Mouse (Mus musculus) liver, adult 2 months (tissue): ENCODE data around the gene Fto. TPM values are rescaled to one million over a fixed set of nuclear protein-coding genes. Genes with fewer than 3 reads are reported as not detected.

Experiments
- DNase-seq: peaks from one replicate; pipeline ENCODE4 v3.0.0-alpha.2; 2011; ENCODE audit warnings: low read depth, low spot score; ENCODE audit errors: extremely low read depth
- H3K27ac ChIP-seq: fragments of 200-500 bp; replicated peaks from 2 replicates; pipeline ENCODE4 v1.5.1; 2012; ENCODE audit warnings: low read depth, mild to moderate bottlenecking, control low read depth, inconsistent platforms, low read length; ENCODE audit not compliant: insufficient read depth
- H3K27me3 ChIP-seq: fragments of 200-500 bp; 2 replicates; pipeline ENCODE4 v1.6.1; 2012; ENCODE audit warnings: mild to moderate bottlenecking, moderate library complexity, low read length, inconsistent platforms; ENCODE audit not compliant: control insufficient read depth, insufficient read depth
- H3K36me3 ChIP-seq: fragments of 200-500 bp; 2 replicates; pipeline ENCODE4 v1.6.1; 2012; ENCODE audit warnings: low read length, inconsistent platforms; ENCODE audit not compliant: control insufficient read depth, insufficient read depth
- H3K4me1 ChIP-seq: fragments of 200-500 bp; 2 replicates; pipeline ENCODE4 v1.6.1; 2011; ENCODE audit warnings: low read length; ENCODE audit not compliant: control insufficient read depth, insufficient read depth
- H3K4me3 ChIP-seq: fragments of 200-500 bp; 2 replicates; pipeline ENCODE4 v1.5.1; 2011; ENCODE audit warnings: low read depth, mild to moderate bottlenecking, control low read depth, low read length, moderate library complexity; ENCODE audit not compliant: insufficient read depth
- H3K79me2 ChIP-seq: fragments of 200-500 bp; 2 replicates; pipeline ENCODE4 v1.6.1; 2012; ENCODE audit warnings: inconsistent platforms, mild to moderate bottlenecking, low read length, moderate library complexity; ENCODE audit not compliant: control insufficient read depth, insufficient read depth
- H3K9ac ChIP-seq: fragments of 200-500 bp; 2 replicates; pipeline ENCODE4 v1.6.1; 2012; ENCODE audit warnings: low read depth, mild to moderate bottlenecking, control low read depth, inconsistent platforms, low read length
- CTCF ChIP-seq: fragments of 200-500 bp; IDR thresholded peaks from 2 replicates; pipeline ENCODE4 v1.5.1; 2011; ENCODE audit warnings: low read depth, low read length, control low read depth
- POLR2A ChIP-seq: fragments of 200-500 bp; IDR thresholded peaks from 2 replicates; pipeline ENCODE4 v1.6.1; 2011; ENCODE audit warnings: low read length, control low read depth; ENCODE audit not compliant: insufficient read depth; ENCODE audit errors: extremely low read depth
- WGBS: fragments of 180-500 bp; shearing (Covaris S2); methylation state at CpG from one replicate; pipeline ENCODE4 v1.1.7; 2018; 5-methylcytosine and 5-hydroxymethylcytosine counted together
- polyA plus RNA-seq: library from polyadenylated mRNA; depleted of rRNA; stranded (reverse); fragments of >200 nt; gene quantifications from 2 replicates; pipeline ENCODE4 v1.2.3, GENCODE M21; 2012; rRNA removed
- total RNA-seq: library from RNA; depleted of rRNA; stranded (reverse); fragments of >200 nt; gene quantifications from 2 replicates; pipeline ENCODE4 v1.2.3, GENCODE M21; 2014; rRNA removed

Fto gene
- total RNA-seq (14.1 and 16.0 TPM in 2 replicates), polyA plus RNA-seq (14.4 and 15.6 TPM in 2 replicates)

DNA sequence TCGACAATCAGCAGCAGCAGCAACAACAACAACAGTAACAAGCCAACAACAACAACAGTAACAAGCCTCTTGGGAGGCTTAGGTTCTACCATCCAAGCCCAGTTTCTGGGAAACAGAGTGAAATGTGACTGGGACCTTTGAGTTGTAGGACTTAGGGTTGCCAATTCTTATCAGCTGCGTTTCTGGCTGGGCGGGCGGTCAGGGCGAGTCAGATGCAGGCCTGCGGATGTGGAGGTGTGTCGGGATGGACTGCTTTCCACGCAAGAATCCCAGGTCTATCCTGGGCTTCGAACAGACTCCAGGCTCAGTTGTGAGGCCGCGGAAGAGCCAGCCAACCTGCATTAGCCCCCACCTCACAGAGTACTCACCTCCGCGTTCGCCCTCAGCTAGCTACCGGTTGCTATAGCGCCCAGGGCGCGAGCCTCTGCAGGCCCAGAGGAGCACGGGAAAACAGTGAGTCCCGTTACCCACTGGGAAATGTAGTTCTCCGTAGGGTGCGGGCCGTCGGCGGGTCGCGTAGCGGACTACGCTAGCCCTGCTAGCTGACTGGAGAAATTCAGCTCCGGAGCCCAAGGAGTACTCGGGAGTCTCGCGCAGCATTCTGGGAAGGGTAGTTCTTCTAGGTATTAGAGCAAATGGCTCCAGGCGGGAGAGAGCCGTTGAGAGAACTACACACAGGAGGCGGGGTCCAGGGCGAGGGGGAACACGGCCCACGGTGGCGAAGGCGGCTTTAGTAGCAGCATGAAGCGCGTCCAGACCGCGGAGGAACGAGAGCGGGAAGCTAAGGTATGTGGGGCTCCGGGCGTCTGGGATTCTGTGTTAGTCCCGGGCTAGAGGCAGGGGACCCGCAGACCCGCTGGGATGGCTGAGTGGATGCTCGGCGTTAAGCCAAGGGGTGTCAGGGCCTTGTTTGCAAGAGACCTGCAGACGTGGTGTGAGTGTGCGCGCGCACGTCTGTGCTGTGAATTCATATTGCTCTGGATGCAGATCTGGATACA is at the start of gene Fto, which contains the start of gene Rpgrip1l:
Gene Fto, plus strand, starts transcription at position 691 of the 998 bp plus-strand sequence.
Gene Rpgrip1l, minus strand, starts transcription at position 428 of the 998 bp plus-strand sequence.
- TF ChIP-seq CTCF (no peak), POLR2A (0 out of 2 replicates have a peak, but pooled peaks have one; percentile 18)
- WGBS = 1% methylated on average over 59 of the region's 59 CpGs
- DNase-seq = peak; percentile 99
- Histone ChIP-seq H3K27ac (peak within 1 kb of the TSS; percentile 58), H3K4me3 (peak within 1 kb of the TSS; percentile 85), H3K27me3 (no peaks in the 10 kb centered on the region), H3K9ac (peak within 1 kb of the TSS; percentile 86), H3K4me1 (peaks cover 1% of the 10 kb centered on the region; the same call in 1 of the 2 replicates), H3K79me2 (peaks cover 20% of the 10 kb centered on the region), H3K36me3 (no peaks in the 10 kb centered on the region)

DNA sequence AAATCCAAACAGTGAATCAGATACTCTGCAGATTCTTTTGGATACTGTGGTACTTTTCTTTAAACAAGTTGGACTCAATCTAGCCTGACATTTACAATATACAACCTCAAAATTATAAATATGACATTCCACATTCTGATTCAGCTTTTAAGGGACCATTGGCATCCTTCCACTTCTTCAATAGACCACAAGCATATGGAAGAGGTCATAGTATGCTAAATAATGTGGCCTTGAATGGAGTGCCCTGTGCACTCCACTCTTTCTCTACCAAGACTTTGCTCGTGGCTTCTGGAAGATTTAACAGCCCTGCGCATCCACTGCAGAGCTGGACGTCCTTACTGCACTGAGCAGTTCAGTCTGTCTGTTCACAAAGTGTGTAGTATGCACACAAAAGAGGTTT is 49.4 kb upstream of the Fto start:
- no peaks in the 10 kb centered on the region for H3K4me1 ChIP-seq
- H3K27ac ChIP-seq = no peak overlapping the region
- no peak for DNase-seq
- no peaks in the 10 kb centered on the region for H3K79me2 ChIP-seq
- H3K9ac ChIP-seq = no peak overlapping the region
- H3K36me3 ChIP-seq = no peaks in the 10 kb centered on the region
- H3K27me3 ChIP-seq = no peaks in the 10 kb centered on the region
- TF ChIP-seq POLR2A = no peak
- TF ChIP-seq CTCF = no peak
- 89% methylated on average over 3 of the region's 3 CpGs for WGBS
- H3K4me3 ChIP-seq = no peak overlapping the region

DNA sequence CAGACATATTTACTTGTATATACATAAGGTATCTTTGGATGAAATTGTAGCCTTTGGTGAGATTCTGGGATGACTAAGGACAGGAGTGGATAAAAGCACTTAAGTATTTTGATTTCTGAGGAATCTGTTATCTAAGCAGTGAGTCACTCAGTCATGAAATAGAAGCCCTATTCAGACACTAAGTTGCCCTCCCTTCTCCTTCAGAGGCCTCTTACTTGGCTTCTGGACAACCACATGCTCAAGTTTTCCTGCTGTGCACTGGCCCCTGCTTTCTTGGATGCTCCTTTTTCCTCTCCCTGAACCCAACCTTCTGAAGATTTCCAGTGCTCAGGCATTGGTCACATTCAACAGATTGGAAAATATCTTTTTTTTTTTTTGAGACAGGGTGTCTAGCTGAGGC is 48.8 kb upstream of the Fto start:
- Histone ChIP-seq H3K9ac (no peak overlapping the region), H3K79me2 (no peaks in the 10 kb centered on the region), H3K36me3 (no peaks in the 10 kb centered on the region), H3K4me1 (no peaks in the 10 kb centered on the region), H3K4me3 (no peak overlapping the region), H3K27me3 (no peaks in the 10 kb centered on the region), H3K27ac (no peak overlapping the region)
- TF ChIP-seq POLR2A (no peak), CTCF (no peak)
- DNase-seq = no peak

DNA sequence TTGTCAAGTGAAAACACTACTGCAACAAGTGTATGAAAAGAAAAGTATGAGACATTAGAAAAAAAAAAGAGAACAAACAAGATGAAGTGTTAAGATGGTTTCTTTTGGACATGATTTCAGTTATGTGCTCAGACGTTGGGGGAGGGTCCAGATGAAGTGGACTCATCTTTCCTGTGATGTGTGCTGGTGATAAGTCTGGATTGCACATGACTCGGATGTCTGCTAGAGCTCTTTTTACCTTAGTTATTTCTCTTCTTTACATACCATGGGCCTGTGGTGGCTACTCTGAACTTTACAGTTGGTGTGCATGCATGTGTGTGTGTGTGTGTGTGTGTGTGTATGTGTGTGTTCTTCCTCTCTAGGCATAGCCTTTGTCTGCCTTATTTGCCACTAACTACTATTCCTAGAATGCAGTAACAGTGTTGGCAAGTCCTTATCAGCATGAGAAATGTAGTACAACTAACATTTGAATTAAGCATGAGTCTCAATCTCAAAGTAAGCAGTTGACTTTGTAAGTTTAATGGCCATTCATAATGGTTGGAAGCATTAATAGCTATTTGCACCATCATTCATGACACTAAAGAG is 43.9 kb upstream of the Fto start:
- TF ChIP-seq POLR2A = no peak
- TF ChIP-seq CTCF = no peak
- H3K4me1 ChIP-seq = no peaks in the 10 kb centered on the region
- WGBS = 83% methylated on average over 2 of the region's 2 CpGs
- H3K79me2 ChIP-seq = no peaks in the 10 kb centered on the region
- DNase-seq = no peak
- H3K27me3 ChIP-seq = no peaks in the 10 kb centered on the region
- peaks cover 8% of the 10 kb centered on the region; the same call in 1 of the 2 replicates for H3K36me3 ChIP-seq
- no peak overlapping the region for H3K4me3 ChIP-seq
- H3K9ac ChIP-seq = no peak overlapping the region
- no peak overlapping the region for H3K27ac ChIP-seq

DNA sequence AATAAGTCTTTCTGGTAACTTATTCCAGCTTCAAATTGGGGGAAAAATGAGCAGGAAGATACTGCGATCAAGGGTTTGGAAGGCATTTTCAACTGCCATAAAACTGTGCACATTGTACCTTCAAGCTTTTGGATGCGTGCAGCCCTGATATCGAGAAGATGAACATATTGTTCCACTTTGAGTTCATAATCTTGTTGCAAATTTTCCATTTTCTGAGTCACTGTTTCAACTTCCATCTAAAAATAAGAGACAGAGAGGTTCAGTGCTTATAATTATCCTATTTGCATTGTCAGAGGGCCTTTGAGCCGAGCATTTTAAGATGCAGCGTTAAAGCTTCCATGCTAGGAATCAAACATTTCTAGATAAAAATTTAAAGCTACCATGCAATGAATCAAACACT is 39.8 kb upstream of the Fto start:
- Histone ChIP-seq H3K4me1 (no peaks in the 10 kb centered on the region), H3K27ac (no peak overlapping the region), H3K9ac (no peak overlapping the region), H3K27me3 (no peaks in the 10 kb centered on the region), H3K36me3 (peaks cover 8% of the 10 kb centered on the region; the same call in 1 of the 2 replicates), H3K4me3 (no peak overlapping the region), H3K79me2 (no peaks in the 10 kb centered on the region)
- WGBS = 96% methylated on average over 5 of the region's 5 CpGs
- TF ChIP-seq POLR2A = no peak
- TF ChIP-seq CTCF = no peak
- no peak for DNase-seq
